Mouse (Mus musculus) heart, adult 2 months (tissue): ENCODE data around the gene Slc25a39. TPM values are rescaled to one million over a fixed set of nuclear protein-coding genes. Genes with fewer than 3 reads are reported as not detected.

Experiments
- DNase-seq, 2 experiments: peaks; one replicate each; pipeline ENCODE4 v3.0.0; 2021
- H3K27ac ChIP-seq: fragments of 200-600 bp; 2 replicates; pipeline ENCODE4 v1.8.1; 2022
- H3K27me3 ChIP-seq: fragments of 200-500 bp; 2 replicates; pipeline ENCODE4 v1.6.1; 2012; ENCODE audit warnings: mild to moderate bottlenecking, low read length, inconsistent platforms, mixed read lengths; ENCODE audit not compliant: control insufficient read depth, insufficient read depth
- H3K36me3 ChIP-seq: fragments of 200-500 bp; 2 replicates; pipeline ENCODE4 v1.6.1; 2012; ENCODE audit warnings: low read length, inconsistent platforms; ENCODE audit not compliant: control insufficient read depth, insufficient read depth
- H3K4me1 ChIP-seq: fragments of 200-500 bp; 2 replicates; pipeline ENCODE4 v1.6.1; 2011; ENCODE audit warnings: low read length; ENCODE audit not compliant: control insufficient read depth, insufficient read depth
- H3K4me3 ChIP-seq: fragments of 200-600 bp; 2 replicates; pipeline ENCODE4 v1.8.1; 2022
- H3K79me2 ChIP-seq: fragments of 200-500 bp; replicated peaks from 2 replicates; pipeline ENCODE4 v1.6.1; 2012; ENCODE audit warnings: mild to moderate bottlenecking, inconsistent platforms, low read length, moderate library complexity, mixed read lengths; ENCODE audit not compliant: control insufficient read depth, insufficient read depth
- H3K9ac ChIP-seq: fragments of 200-500 bp; 2 replicates; pipeline ENCODE4 v1.6.1; 2012; ENCODE audit warnings: low read depth, mild to moderate bottlenecking, control low read depth, inconsistent platforms, low read length, mixed read lengths
- CTCF ChIP-seq: fragments of 200-600 bp; IDR thresholded peaks from 2 replicates; pipeline ENCODE4 v1.8.1; 2022; ENCODE audit warnings: antibody characterized with exemption, mild to moderate bottlenecking, moderate library complexity
- EP300 ChIP-seq: fragments of 200-500 bp; IDR thresholded peaks from 2 replicates; pipeline ENCODE4 v1.6.1; 2011; ENCODE audit warnings: low read depth, low read length, control low read depth; ENCODE audit not compliant: insufficient read depth
- POLR2A ChIP-seq: fragments of 200-500 bp; IDR thresholded peaks from 2 replicates; pipeline ENCODE4 v1.6.1; 2011; ENCODE audit warnings: mild to moderate bottlenecking, low read depth, low read length, control low read depth; ENCODE audit not compliant: insufficient read depth
- WGBS: fragments of 180-500 bp; shearing (Covaris S2); methylation state at CpG from one replicate; pipeline ENCODE4 v1.1.7; 2018; 5-methylcytosine and 5-hydroxymethylcytosine counted together
- intact Hi-C: fragments of 180-260 bp; cut with DNase I; formaldehyde crosslinking; loops from one replicate; pipeline ENCODE4 v1.15.1; 2025
- polyA plus RNA-seq: library from polyadenylated mRNA; depleted of rRNA; stranded (reverse); fragments of >200 nt; gene quantifications from 2 replicates; pipeline ENCODE4 v1.2.3, GENCODE M21; 2012
- total RNA-seq, 2 experiments: library from RNA; stranded (reverse); gene quantifications; 2 replicates each; pipeline ENCODE4 v1.2.3; 2021

The Slc25a39 gene
- total and polyA plus RNA-seq, 3 experiments: 196 to 331 (median 213) TPM

DNA sequence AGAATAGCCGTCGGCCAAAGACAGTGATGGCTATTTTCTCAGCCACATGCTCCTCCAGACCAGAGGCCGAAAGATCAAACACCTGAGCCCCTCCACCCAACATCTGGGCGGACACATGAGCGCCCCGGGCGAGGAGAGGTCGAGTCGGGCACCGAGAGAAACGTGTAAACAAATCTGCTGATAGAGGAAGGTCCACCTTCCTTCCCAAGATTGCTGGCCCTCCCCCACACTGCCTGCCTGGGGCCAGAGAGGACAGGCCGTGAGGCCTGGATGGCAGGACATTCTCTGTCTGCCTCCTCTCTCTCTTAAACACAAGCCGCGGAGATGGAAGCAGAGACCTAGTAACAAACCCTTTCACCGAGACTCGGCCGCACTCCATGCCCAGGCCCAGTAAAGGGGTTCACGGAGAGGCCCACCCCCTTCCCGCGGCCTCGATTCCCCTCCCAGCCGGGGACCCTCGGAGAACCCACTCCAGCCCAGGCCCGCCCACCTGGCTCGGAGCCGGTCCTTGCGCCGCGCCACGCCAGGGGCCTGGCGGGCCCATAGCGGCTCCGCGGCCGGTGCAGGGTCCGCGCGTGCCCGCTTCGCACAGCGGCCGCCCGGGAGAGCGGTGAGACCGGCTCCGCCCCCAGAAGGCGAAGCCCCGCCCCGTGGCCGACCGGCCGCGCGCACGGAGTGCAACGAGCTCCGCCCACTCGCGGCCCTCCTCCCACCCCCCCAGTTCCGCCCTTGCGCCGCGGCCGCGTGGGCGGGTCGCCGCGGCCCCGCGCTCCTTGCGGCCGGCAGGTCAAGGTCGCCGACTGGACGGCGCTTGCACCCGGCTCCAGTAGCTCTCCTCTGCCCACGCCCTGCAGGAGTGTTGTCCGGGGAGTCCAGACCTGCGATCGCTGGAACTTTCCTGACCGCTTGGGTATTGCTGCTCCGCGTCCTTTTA is 579 bp downstream of the Slc25a39 start:
- Histone ChIP-seq H3K4me1 (peaks cover 5% of the 10 kb centered on the region), H3K9ac (peak overlapping the region; percentile 92), H3K27me3 (no peaks in the 10 kb centered on the region), H3K79me2 (no peaks in the 10 kb centered on the region), H3K36me3 (no peaks in the 10 kb centered on the region), H3K27ac (peak overlapping the region; percentile 98), H3K4me3 (peak overlapping the region; percentile 71)
- TF ChIP-seq POLR2A (peak; percentile 79), EP300 (0 out of 2 replicates have a peak, but pooled peaks have one; percentile 64), CTCF (no peak; the same call in 1 of the 2 replicates)
- under 1% methylated on average over 85 of the region's 85 CpGs for WGBS
- intact Hi-C loops: loop anchor here (1.0 kb wide), 2 partner anchors 23 to 91 kb away; partner anchors contain the start of gene Grn
- peak; percentile 96 to 97 for DNase-seq

DNA sequence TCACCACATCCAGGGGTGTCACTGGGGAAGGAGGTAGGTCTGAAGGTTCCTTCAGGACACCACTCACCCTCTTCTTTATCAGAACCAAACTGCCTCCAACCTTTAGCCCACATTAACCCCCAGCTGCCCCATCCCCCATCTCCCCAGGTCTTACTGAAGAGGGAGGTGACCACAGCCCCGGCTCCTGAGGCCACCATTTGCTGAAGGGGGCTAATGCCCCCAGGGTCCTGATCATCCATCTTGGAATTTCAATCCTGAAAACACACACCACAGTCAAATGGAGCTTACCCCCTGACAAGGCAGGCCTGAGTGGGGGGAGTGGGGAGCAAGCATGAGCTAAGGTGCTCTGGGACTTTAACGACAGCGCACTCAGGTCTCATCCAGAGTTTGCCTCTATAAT is 1.3 kb downstream of the Slc25a39 start:
- Histone ChIP-seq H3K27ac (peak overlapping the region; percentile 98), H3K27me3 (no peaks in the 10 kb centered on the region), H3K4me3 (peak overlapping the region; percentile 71), H3K4me1 (peaks cover 3% of the 10 kb centered on the region), H3K36me3 (no peaks in the 10 kb centered on the region), H3K9ac (peak overlapping the region; percentile 92), H3K79me2 (no peaks in the 10 kb centered on the region)
- DNase-seq: no peak
- TF ChIP-seq EP300: no peak
- TF ChIP-seq CTCF: no peak
- TF ChIP-seq POLR2A: no peak
- WGBS: 11% methylated on average over 3 of the region's 3 CpGs
- intact Hi-C loops: no loop called here

DNA sequence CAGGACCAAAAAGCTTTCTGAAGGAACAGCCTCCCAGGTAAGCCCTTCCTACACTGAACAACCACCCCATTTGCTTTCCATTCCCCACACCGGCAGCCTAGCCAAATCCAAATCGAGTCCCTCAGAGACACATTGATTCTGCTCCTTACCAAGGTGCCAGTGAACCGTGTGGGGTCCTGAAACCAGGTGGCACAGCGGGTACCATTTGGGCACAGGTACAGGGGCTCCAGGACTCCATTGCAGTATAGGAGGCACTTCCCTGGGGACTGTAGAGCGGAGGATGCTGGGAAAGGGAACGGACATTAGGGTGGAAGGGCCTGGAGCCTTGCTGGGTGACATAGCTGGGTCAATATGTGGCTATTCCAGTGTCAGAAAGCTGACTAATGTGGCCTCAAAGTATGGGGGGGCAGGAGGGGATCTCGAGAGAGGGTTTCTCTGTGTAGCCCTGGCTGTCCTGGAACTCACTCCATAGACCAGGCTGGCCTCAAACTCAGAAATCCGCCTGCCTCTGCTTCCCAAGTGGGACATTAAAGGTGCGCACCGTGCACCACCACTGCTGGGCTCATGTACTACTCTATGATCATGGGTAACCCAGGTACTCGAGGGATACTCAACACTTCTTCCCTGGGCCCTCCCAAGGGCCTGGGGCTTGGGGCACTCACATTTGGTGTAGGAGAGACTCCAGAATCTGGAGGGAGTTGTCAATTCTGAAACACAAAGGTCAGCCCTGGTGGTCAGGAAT is 2.0 kb downstream of the Slc25a39 start:
- H3K4me3 ChIP-seq: peak overlapping the region; percentile 71; the same call in 1 of the 2 replicates
- no peak for DNase-seq
- 85% methylated on average over 11 of the region's 11 CpGs for WGBS
- no peak overlapping the region for H3K9ac ChIP-seq
- H3K79me2 ChIP-seq: no peaks in the 10 kb centered on the region
- H3K4me1 ChIP-seq: peaks cover 2% of the 10 kb centered on the region
- H3K36me3 ChIP-seq: no peaks in the 10 kb centered on the region
- no peak for TF ChIP-seq CTCF
- TF ChIP-seq POLR2A: no peak
- TF ChIP-seq EP300: no peak
- H3K27ac ChIP-seq: no peak overlapping the region
- intact Hi-C loops: no loop called here
- H3K27me3 ChIP-seq: no peaks in the 10 kb centered on the region

DNA sequence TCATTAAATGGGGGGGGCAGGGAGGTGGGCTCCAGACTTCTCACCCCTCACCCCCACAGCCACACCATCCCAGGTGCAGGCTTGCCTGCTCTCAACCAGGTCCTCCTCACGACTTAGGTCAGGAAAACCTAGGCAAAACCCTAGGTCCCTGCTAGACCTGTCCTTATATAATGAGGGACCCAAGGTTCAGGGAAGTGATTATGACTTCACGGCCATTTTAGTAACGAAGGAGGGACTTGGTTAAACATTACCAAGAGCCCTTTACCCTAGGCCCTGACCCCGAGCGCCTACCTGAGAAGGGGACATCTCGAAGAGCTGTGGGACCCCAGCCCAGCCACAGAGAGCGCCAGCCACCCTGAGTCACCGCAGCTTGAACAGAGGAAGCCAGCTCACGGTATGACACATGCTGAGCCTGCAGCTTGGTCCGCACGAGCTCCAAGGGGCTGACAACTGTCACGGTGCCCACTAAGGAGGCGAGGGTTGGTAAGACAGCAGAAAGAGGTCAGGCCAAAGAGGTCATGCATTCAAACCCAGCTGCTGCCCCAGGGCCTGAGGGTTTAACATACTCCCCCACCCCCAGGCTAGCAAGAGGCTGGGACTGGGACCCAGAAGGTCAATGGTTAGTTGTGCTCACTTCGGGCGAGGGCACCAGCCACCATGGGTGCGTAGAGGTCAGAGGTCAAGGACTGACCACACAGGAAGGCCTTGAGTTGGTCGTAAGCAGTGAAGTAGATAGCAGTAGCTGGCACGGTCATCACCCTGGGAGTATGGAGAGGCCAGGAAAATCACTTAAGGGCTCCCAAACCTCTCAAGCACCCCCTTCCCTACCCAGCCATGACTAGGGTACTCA is 3.4 kb downstream of the Slc25a39 start:
- no peaks in the 10 kb centered on the region for H3K79me2 ChIP-seq
- peaks cover 3% of the 10 kb centered on the region for H3K4me1 ChIP-seq
- WGBS: 88% methylated on average over 18 of the region's 18 CpGs
- no peaks in the 10 kb centered on the region for H3K36me3 ChIP-seq
- DNase-seq: no peak
- no peak overlapping the region for H3K4me3 ChIP-seq
- intact Hi-C loops: no loop called here
- TF ChIP-seq POLR2A (no peak), CTCF (no peak), EP300 (no peak)
- H3K9ac ChIP-seq: no peak overlapping the region
- H3K27ac ChIP-seq: no peak overlapping the region
- peaks cover 6% of the 10 kb centered on the region for H3K27me3 ChIP-seq

DNA sequence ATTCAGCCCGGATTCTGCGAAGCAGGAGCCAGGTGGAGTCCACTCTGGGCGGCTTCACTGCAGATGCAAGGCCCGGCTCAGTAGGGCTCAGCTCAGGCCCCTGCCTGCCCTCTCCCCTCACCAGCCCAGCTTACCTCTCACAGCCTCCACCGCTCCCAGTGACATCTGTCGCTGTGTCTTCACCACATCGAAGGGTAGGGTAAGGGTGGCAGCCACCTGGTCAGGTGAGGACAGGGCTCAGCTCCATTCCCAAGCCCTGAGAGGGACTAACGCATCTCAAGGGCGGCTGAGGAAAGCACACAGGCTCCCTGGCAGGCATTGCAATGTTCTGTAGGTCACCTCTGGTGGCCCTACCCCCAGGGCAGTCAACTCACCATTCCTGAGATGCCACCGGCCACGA is 4.1 kb downstream of the Slc25a39 start:
- H3K27me3 ChIP-seq: peaks cover 8% of the 10 kb centered on the region
- no peak for TF ChIP-seq EP300
- no peak for TF ChIP-seq CTCF
- TF ChIP-seq POLR2A: no peak
- H3K9ac ChIP-seq: no peak overlapping the region
- no peak overlapping the region for H3K4me3 ChIP-seq
- intact Hi-C loops: no loop called here
- H3K4me1 ChIP-seq: peaks cover 3% of the 10 kb centered on the region
- H3K79me2 ChIP-seq: no peaks in the 10 kb centered on the region
- H3K27ac ChIP-seq: no peak overlapping the region
- H3K36me3 ChIP-seq: no peaks in the 10 kb centered on the region
- WGBS: 89% methylated on average over 11 of the region's 11 CpGs
- DNase-seq: no peak
